Mouse (Mus musculus) urinary bladder, postnatal 10 days (tissue): ENCODE measurements at regions not wholly inside any gene's neighbourhood (a gene's known extent, or its start where the extent isn't known, plus 50 kb on each side); places are given as distances from the start of the nearest gene placed in this dataset.
"Not testable (repeated sequence)": the region's sequence is repeated elsewhere in the genome, so short reads cannot be mapped to it uniquely, and the experiment has no call there.

ENCODE experiments used
- DNase-seq: peaks from one replicate; pipeline ENCODE4 v3.0.0; 2022; ENCODE audit warnings: low spot score

DNA sequence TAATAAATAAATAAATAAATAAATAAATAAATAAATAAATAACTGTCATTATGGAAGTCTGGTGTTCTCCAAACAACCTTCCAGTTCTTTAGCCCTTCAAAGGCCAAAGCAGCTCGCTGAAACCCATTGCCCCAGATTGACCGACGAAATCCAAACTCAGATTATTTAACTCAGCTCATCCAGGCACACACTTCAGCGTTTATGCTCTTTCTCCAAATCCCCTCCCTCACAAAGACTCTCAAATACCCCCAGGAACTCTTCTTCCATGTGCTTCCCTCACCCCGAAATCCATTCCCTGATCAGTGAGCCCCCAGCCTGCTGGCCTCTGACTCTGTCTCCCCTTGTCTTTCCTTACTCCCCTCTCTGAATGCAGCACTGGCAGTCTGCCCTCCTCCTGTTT lies 480.8 kb downstream of the Tns1 start:
- no peak for DNase-seq

DNA sequence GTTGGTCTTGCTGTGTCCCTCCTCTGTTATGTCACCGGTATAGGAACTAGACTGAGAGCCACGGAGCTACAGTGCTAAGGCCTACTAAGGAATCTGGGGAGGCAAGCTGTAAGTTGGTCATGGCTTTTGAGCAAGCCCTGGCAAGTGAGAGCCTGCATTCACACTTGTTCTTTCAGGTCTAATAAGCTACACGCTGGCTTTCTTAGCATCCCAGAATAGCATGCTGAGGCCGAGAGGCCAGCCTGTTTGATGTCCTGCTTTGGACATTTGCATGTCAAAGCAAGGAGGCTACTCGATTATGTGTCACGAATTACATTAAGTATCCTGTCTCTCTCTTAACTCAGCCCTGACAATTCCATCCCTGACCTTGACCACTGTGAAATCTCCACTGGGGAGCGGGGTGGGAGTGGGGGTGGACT lies 481.5 kb downstream of the Tns1 start:
- DNase-seq: no peak

DNA sequence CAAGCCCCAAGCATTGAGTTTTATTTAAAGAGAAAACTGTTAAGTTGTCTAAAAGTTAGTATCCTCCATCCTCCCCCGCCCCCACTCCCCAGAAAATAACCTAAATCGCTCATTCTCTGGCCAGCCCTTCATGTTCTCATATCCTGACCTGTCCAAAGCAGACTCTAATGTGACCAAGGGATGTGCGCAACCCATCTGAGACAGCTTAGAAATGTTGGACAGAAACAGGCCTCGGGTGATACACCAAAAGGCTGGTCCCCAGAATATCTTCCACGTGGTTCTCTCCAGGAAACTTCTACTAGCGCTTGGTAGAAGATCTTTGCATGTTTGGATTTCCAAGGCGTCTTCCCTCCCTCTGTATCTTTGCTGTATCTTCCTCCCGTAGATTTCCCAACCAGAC lies 482.8 kb downstream of the Tns1 start:
- no peak for DNase-seq

DNA sequence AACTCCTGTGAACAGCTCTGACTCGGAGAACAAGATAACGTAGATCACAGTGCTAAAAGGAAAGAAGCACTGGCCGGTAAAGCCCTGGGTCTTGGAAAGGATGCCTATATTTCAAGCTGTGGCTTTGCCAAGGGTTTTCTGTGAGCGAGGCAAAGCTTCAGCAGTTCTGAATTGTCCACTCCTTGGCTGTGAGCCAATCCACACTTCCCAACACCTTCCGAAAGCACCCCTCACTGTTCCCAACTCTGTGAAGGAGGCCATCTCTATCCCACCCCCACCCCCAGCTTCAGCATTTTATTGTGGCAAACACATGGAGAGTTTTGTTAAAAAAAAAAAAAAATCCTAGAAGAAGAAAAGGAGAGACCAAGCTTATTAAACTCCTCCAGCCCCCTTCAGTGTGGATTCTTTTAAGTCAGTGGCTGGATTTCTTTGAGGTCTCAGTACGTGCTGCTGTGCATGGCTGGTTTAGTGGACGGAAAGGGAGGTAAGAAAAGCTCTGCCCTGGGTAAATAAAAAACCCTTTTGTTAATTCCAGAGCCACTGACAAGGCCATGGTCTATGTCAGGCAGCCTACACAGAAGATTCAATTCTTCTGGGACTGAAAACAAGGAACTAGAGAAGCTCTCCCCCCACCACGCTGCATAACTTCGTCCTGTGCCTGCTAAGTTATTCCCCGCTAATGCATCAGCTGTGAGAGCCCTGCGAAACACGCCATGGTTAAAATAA lies 483.4 kb downstream of the Tns1 start:
- DNase-seq: no peak

DNA sequence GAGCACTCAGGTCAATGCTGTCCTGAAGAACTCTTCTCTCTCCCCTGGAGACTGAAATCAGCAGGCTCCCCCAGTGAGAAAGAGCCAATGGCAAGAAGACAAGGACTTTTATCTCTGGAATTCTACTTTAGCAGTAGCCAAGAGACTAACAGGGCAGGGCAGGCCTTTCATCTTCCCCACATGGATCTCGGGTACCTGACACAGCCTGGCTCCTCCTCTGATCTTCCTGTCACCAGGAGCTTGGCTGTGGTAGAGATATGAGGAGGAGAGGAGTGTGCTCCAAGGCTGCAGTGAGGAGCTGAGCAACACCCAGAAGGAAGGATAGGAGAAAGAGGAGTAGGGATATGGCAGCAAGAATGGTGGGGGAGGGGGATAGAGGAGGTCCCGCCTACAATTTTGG lies 488.5 kb downstream of the Tns1 start:
- no peak for DNase-seq

- no peak for DNase-seq
These were observed 489.4 kb downstream of the Tns1 start for GRCm38 (mm10) chr1:73634871-73635270.

DNA sequence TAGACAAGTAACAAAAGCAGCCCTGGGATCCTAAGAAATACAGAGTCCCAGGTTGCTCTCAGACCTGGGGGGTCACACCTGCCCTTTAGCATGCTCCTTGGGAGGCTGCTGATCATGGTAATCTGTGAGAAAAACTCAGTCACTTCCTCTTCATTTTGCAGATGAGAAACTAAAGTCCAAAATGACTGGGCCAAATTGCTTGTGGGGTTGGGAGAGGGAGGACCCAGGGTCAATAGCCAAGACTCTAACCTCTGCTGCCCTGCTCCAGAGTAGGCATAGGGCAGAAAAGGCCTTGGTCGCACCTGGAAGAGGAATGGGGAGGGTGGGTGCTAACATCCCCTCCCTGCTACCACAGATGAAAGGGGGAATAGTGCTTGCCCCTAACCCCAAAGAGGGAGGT lies 491.2 kb downstream of the Tns1 start:
- DNase-seq: no peak

- DNase-seq: no peak
These were observed 493.9 kb downstream of the Tns1 start for GRCm38 (mm10) chr1:73630363-73630762.

GRCm38 (mm10) chr1:73625365-73625764 lies 498.9 kb downstream of the Tns1 start:
- no peak for DNase-seq

DNA sequence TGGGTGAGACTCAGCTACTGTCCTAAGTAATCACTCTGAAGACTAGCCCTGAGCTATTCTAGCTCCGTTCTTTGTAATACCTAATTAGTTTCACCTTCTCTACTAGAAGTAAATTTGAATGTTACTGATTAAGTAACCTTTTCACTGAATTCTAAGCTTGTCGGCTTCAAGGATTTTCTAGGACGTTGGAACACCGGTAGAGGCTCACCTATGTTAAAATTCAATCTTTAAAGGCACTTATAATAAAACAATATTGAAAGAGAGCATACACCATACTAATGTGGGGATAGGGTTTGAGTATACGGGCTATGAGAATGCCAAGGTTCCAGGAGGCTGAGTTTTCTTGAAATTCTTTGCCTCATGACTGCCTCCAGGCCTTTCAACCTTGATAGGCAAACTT lies 503.1 kb downstream of the Tns1 start:
- DNase-seq: not testable (repeated sequence)

- no peak for DNase-seq
These were observed 505.6 kb downstream of the Tns1 start for GRCm38 (mm10) chr1:73618551-73619170.

DNA sequence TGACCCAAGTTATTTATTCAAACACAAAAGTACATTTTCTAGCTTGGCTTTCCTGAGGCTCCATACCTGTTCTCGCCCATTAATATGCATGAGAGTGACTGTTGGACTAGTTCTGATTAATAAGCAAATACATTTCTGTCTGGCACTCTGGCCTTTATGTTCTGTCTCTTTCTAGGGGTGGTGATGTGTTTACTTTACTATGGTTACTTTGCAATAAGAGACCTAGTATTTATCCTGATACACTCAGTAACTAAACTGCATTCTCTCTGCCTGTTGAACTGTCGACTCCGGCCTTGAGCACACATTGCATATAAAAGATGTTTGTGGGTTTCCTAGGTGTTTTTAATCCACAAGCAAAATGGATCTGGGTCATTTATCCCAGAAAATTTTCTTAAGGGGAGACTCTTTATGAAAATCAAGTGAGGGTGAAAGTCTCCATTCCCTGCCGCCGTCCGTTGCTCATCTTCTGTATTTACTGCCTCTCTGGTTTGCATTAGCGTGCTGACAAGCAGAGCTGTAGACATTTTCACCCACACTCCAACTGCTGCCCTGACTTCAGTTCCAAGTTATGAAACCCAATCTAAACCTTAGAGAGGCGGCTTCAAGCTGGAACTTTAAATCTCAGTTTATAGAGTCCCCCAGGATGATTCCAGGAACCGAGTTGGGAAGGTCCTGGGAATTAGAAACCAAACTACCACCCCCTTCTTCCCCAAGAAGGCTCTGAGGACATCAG lies 530.4 kb downstream of the Tns1 start:
- DNase-seq: no peak

- DNase-seq: no peak
These were observed 532.7 kb downstream of the Tns1 start for GRCm38 (mm10) chr1:73591342-73592099.

GRCm38 (mm10) chr1:73579680-73580079 lies 544.6 kb downstream of the Tns1 start:
- no peak for DNase-seq

DNA sequence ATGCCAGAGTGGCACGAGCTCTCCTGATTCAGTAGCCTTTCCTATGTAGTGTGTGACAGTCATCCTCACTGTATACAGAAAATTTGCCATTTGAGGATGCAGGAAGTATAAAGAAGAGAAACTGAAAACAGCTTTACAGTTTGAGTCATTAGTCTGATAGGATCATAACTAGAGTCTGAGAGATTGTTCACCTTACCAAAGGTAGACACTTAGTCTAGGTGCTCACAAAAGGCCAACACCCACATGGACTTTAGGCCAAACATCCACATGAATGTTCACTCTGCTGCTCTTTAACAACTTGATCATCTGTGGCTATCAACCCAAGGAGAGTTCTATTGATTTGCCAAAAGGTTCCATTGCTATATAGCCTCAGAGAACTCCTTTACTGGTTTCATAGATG lies 547.2 kb downstream of the Tns1 start:
- no peak for DNase-seq

GRCm38 (mm10) chr1:73575694-73576093 lies 548.6 kb downstream of the Tns1 start:
- DNase-seq: no peak

GRCm38 (mm10) chr1:73570944-73571343 lies 553.3 kb downstream of the Tns1 start:
- DNase-seq: no peak

- DNase-seq: no peak
These were observed 551.1 kb upstream of the Tnp1 start for GRCm38 (mm10) chr1:73566770-73567169.

- no peak for DNase-seq
These were observed 544.9 kb upstream of the Tnp1 start for GRCm38 (mm10) chr1:73560594-73560993.

DNA sequence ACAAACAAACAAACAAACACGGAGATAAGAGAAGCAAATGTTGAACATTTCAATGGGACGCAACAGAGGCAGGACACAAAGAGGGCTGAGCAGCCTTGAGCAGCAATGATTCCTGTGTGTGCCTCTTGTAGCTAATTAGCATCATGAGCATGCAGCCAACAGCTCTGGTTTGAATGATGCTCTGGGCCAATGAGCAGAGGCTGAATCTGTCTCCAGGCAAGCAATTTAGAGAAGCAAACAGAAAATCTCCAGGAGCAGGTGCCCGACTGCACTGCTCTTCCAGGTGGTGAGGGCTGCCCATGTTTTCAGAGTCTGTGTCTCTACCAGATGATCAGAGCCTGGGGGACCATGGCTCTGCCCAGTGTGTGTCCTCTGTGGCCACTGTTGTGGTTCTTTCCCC lies 532.2 kb upstream of the Tnp1 start:
- no peak for DNase-seq

DNA sequence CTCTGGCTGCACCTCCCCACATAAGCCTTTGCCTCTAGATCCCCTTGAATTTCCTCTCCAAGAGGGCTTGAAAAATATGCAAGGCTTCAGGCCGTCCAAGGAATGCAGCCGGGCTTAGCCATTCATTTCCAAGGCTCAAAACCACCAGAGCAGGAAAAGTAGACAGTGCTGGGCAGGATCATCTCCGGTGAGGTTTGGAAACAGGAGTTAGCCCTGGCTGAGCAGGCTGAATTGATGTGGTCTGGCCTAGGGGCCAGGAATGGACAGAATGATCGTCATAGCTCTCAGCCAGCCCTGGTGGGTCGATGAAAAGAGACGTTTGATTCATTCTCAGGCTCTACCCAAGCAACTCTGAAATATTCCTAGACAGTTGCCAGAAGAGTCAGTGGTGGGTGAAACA lies 529.7 kb upstream of the Tnp1 start:
- no peak for DNase-seq

GRCm38 (mm10) chr1:73541371-73541770 lies 525.7 kb upstream of the Tnp1 start:
- DNase-seq: no peak
